Mouse (Mus musculus): ENCODE measurements at regions not wholly inside any gene's neighbourhood (a gene's known extent, or its start where the extent isn't known, plus 50 kb on each side); places are given as distances from the start of the nearest gene placed in this dataset.

- Histone ChIP-seq H3K4me3 (ENCODE audit: insufficient read depth, poor library complexity, severe bottlenecking) (no peak overlapping the region), H3K79me2 (ENCODE audit: control insufficient read depth, insufficient read depth) (no peaks in the 10 kb centered on the region), H3K79me3 (ENCODE audit: low read depth) (no peaks in the 10 kb centered on the region), H3K27me3 (ENCODE audit: control insufficient read depth, insufficient read depth, insufficient read length) (peaks cover 18% of the 10 kb centered on the region), H3ac (ENCODE audit: control insufficient read depth, insufficient read length, low read depth) (no peak overlapping the region), H3K36me3 (ENCODE audit: control insufficient read depth, insufficient read depth) (no peaks in the 10 kb centered on the region)
- TF ChIP-seq FOSL1 (IDR thresholded peaks at IDR 0.05; ENCODE audit: insufficient read depth, low read length, poor library complexity, severe bottlenecking): no peak
- TF ChIP-seq CTCF (IDR thresholded peaks at IDR 0.05; ENCODE audit: control insufficient read depth, insufficient read depth, insufficient read length): no peak
- TF ChIP-seq CEBPB (IDR thresholded peaks at IDR 0.05; ENCODE audit: low read depth): no peak
- TF ChIP-seq USF1 (IDR thresholded peaks at IDR 0.05; ENCODE audit: low read depth): no peak
- TF ChIP-seq MYOG (IDR thresholded peaks at IDR 0.05; ENCODE audit: control insufficient read depth, extremely low read depth, insufficient read length): no peak
- TF ChIP-seq MYOD1 (IDR thresholded peaks at IDR 0.05; ENCODE audit: control insufficient read depth, insufficient read length, low read depth): no peak
Observed at GRCm38 (mm10) chr5:118815783-118816182, 255.3 kb downstream of the Med13l start.

DNA sequence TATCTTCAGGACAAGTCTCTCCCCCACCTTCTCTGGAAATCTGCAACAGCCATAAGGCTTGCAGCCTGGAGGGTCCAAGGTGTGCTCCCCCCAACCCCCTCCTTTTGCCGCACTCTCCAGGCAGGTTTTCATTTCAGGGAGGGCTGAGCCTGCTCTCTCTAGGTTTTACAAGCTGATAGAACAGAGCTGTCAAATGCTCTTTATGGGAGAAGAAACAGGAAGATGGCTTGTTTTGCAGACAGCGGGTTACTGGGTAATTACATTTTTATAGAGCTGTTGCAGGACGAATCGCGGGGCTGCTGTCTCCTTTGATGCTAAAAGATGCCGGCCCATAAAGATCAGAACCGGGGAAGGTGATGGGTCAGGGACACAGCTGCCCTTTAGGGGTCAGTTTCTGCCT lies 257.8 kb downstream of the Med13l start:
- TF ChIP-seq CTCF (IDR thresholded peaks at IDR 0.05; ENCODE audit: control insufficient read depth, insufficient read depth, insufficient read length) (no peak), MAX (IDR thresholded peaks at IDR 0.05) (no peak), MYOG (IDR thresholded peaks at IDR 0.05; ENCODE audit: control insufficient read depth, extremely low read depth, insufficient read length) (no peak), FOSL1 (IDR thresholded peaks at IDR 0.05; ENCODE audit: insufficient read depth, low read length, poor library complexity, severe bottlenecking) (no peak), CEBPB (IDR thresholded peaks at IDR 0.05; ENCODE audit: low read depth) (no peak), USF1 (IDR thresholded peaks at IDR 0.05; ENCODE audit: low read depth) (no peak), MYOD1 (IDR thresholded peaks at IDR 0.05; ENCODE audit: control insufficient read depth, insufficient read length, low read depth) (no peak)
- Histone ChIP-seq H3K79me3 (ENCODE audit: low read depth) (no peaks in the 10 kb centered on the region), H3K27me3 (ENCODE audit: control insufficient read depth, insufficient read depth, insufficient read length) (peaks cover 18% of the 10 kb centered on the region), H3K4me3 (ENCODE audit: insufficient read depth, poor library complexity, severe bottlenecking) (no peak overlapping the region), H3ac (ENCODE audit: control insufficient read depth, insufficient read length, low read depth) (no peak overlapping the region), H3K79me2 (ENCODE audit: control insufficient read depth, insufficient read depth) (no peaks in the 10 kb centered on the region), H3K36me3 (ENCODE audit: control insufficient read depth, insufficient read depth) (no peaks in the 10 kb centered on the region)

- peaks cover 6% of the 10 kb centered on the region for H3K27me3 ChIP-seq (ENCODE audit: control insufficient read depth, insufficient read depth, insufficient read length)
- H3K36me3 ChIP-seq (ENCODE audit: control insufficient read depth, insufficient read depth): no peaks in the 10 kb centered on the region
- H3K79me2 ChIP-seq (ENCODE audit: control insufficient read depth, insufficient read depth): no peaks in the 10 kb centered on the region
- no peak for TF ChIP-seq MYOD1 (IDR thresholded peaks at IDR 0.05; ENCODE audit: control insufficient read depth, insufficient read length, low read depth)
- no peak for TF ChIP-seq CTCF (IDR thresholded peaks at IDR 0.05; ENCODE audit: control insufficient read depth, insufficient read depth, insufficient read length)
- no peak for TF ChIP-seq USF1 (IDR thresholded peaks at IDR 0.05; ENCODE audit: low read depth)
- TF ChIP-seq MYOG (IDR thresholded peaks at IDR 0.05; ENCODE audit: control insufficient read depth, extremely low read depth, insufficient read length): no peak
- no peak for TF ChIP-seq FOSL1 (IDR thresholded peaks at IDR 0.05; ENCODE audit: insufficient read depth, low read length, poor library complexity, severe bottlenecking)
- TF ChIP-seq CEBPB (IDR thresholded peaks at IDR 0.05; ENCODE audit: low read depth): no peak
- TF ChIP-seq MAX (IDR thresholded peaks at IDR 0.05): no peak
- no peak overlapping the region for H3K4me3 ChIP-seq (ENCODE audit: insufficient read depth, poor library complexity, severe bottlenecking)
- H3K79me3 ChIP-seq (ENCODE audit: low read depth): no peaks in the 10 kb centered on the region
- no peak overlapping the region for H3ac ChIP-seq (ENCODE audit: control insufficient read depth, insufficient read length, low read depth)
Observed at GRCm38 (mm10) chr5:118824791-118825190, 264.3 kb downstream of the Med13l start.

DNA sequence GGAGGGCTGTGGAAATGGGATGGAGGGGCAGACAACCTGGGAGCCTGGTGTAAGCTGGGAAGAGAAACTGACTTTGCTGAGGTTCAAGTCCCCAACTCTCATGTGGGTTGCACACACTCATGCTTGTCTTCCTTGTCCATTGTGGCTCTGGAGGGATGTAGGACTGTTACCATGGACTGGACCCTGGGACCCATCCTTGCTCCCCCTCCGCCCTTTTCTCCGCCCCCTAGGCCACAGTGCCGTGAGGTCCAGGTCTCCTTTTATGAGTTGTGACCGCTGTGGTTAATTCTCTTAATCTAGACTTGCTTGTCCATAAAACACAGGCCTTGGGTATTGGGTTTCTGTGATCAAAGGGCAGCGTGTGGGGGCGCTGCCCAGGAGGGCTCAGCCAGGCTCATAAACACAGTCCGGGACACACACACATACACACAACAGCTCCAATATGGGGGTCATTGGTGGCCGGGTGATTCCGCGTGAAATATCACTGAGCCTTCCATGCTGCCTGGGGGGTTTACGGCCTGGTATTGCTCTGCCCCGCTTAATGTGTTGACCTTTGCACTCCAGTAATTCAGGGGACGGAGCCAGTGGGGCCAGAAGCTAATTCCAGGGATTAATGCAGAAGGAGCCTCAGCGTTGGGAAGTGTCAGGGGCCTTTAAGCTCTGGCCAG lies 268.7 kb downstream of the Med13l start:
- Histone ChIP-seq H3K27me3 (ENCODE audit: control insufficient read depth, insufficient read depth, insufficient read length) (peaks cover 6% of the 10 kb centered on the region), H3K79me3 (ENCODE audit: low read depth) (no peaks in the 10 kb centered on the region), H3K4me3 (ENCODE audit: insufficient read depth, poor library complexity, severe bottlenecking) (no peak overlapping the region), H3K36me3 (ENCODE audit: control insufficient read depth, insufficient read depth) (no peaks in the 10 kb centered on the region), H3ac (ENCODE audit: control insufficient read depth, insufficient read length, low read depth) (no peak overlapping the region), H3K79me2 (ENCODE audit: control insufficient read depth, insufficient read depth) (no peaks in the 10 kb centered on the region)
- TF ChIP-seq USF1 (IDR thresholded peaks at IDR 0.05; ENCODE audit: low read depth) (no peak), CEBPB (IDR thresholded peaks at IDR 0.05; ENCODE audit: low read depth) (no peak), MYOD1 (IDR thresholded peaks at IDR 0.05; ENCODE audit: control insufficient read depth, insufficient read length, low read depth) (no peak), FOSL1 (IDR thresholded peaks at IDR 0.05; ENCODE audit: insufficient read depth, low read length, poor library complexity, severe bottlenecking) (no peak), MYOG (IDR thresholded peaks at IDR 0.05; ENCODE audit: control insufficient read depth, extremely low read depth, insufficient read length) (no peak), MAX (IDR thresholded peaks at IDR 0.05) (no peak), CTCF (IDR thresholded peaks at IDR 0.05; ENCODE audit: control insufficient read depth, insufficient read depth, insufficient read length) (no peak)

DNA sequence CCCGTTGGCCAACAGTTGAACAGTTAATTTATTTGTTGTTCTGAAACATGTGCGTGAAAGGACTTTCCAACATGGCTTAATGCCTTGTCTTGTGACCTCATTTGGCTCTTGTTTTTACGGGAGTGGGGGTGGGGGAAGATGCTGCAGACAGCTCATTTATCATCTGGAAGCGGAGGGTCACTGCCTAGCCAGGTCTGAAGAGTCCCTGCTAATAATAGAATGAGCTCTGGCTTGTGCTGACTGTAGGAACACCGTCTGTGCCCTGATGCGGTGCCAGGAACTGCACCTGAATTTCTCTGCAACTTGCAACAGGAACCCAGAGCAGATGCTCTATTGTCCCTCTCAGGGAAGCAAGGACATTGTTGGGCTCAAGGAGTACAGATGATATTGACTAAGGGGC lies 272.2 kb downstream of the Med13l start:
- H3K79me3 ChIP-seq (ENCODE audit: low read depth): no peaks in the 10 kb centered on the region
- no peak overlapping the region for H3ac ChIP-seq (ENCODE audit: control insufficient read depth, insufficient read length, low read depth)
- no peak for TF ChIP-seq MAX (IDR thresholded peaks at IDR 0.05)
- H3K36me3 ChIP-seq (ENCODE audit: control insufficient read depth, insufficient read depth): no peaks in the 10 kb centered on the region
- no peaks in the 10 kb centered on the region for H3K79me2 ChIP-seq (ENCODE audit: control insufficient read depth, insufficient read depth)
- H3K4me3 ChIP-seq (ENCODE audit: insufficient read depth, poor library complexity, severe bottlenecking): no peak overlapping the region
- no peaks in the 10 kb centered on the region for H3K27me3 ChIP-seq (ENCODE audit: control insufficient read depth, insufficient read depth, insufficient read length)

DNA sequence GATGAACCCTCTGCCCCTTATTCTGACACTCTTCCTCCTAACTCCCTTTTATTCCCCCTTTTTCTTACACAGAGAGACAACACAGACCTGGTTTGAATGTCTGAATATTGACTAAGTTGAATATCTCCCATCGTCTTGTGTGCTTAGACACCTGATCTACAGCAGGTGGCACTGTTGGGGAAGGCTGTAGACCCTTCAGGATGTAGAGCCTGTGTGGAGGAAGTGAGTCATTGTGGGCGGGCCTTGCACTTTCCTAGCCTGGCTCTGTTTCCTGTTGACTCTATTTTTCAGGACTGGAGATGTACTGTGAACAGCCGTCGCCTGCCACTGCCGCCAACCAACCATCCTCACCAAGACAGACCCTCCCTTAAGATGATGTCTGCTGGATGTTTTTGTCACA lies 273.6 kb downstream of the Med13l start:
- Histone ChIP-seq H3K79me3 (ENCODE audit: low read depth) (no peaks in the 10 kb centered on the region), H3K4me3 (ENCODE audit: insufficient read depth, poor library complexity, severe bottlenecking) (no peak overlapping the region), H3ac (ENCODE audit: control insufficient read depth, insufficient read length, low read depth) (no peak overlapping the region), H3K36me3 (ENCODE audit: control insufficient read depth, insufficient read depth) (no peaks in the 10 kb centered on the region), H3K27me3 (ENCODE audit: control insufficient read depth, insufficient read depth, insufficient read length) (no peaks in the 10 kb centered on the region), H3K79me2 (ENCODE audit: control insufficient read depth, insufficient read depth) (no peaks in the 10 kb centered on the region)
- no peak for TF ChIP-seq FOSL1 (IDR thresholded peaks at IDR 0.05; ENCODE audit: insufficient read depth, low read length, poor library complexity, severe bottlenecking)
